Mouse (Mus musculus): Measurements from ENCODE around the gene Inca1. TPM values are rescaled to one million over a fixed set of nuclear protein-coding genes. Genes with fewer than 3 reads are reported as not detected.
A peak's percentile ranks its signal among the peaks of the same experiment; 100 is the strongest.

Gene Inca1
- polyA plus RNA-seq, 1 experiment from 2014 or later = 1.6 TPM

- H3K4me2 ChIP-seq = peak within 1 kb of the TSS; percentile 99
- peak within 1 kb of the TSS; percentile 86 for H3K4me3 ChIP-seq
- H3K27ac ChIP-seq = peak within 1 kb of the TSS; percentile 96
- no peaks in the 10 kb centered on the region for H3K9me3 ChIP-seq
- peak within 1 kb of the TSS; percentile 95 for H3K9ac ChIP-seq
- H3K36me3 ChIP-seq = peaks cover 65% of the 10 kb centered on the region
- WGBS = 0% methylated on average over 63 of the region's 63 CpGs
- no peaks in the 10 kb centered on the region for H3K27me3 ChIP-seq
- peak; percentile 92 for ATAC-seq (ENCODE audit: low FRiP score)
- H3K4me1 ChIP-seq (replicated peaks) = peaks cover 60% of the 10 kb centered on the region
These were observed 53.0 kb downstream of the Inca1 start, which contains the start of the genes Rnf167 and Slc25a11 for GRCm38 (mm10) chr11:70646691-70647650. Rnf167 (plus strand) TSS chr11:70647235. Slc25a11 (minus strand) TSS chr11:70647479.

DNA sequence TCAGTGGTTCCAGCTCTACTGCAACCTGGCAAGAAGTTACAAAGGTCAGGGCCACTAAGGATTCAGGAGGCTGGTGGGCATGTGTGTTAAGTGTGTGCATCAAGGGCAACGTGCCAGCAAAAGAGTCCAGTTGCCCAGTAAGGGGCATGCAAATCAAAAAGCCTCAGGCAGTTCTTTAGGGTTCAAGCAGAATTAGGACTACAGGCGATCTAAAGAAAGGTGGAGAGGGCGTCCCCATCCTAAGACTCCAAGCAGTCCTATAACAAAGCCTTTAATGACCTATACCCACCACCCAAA, 53.7 kb downstream of the Inca1 start:
- 23% methylated on average over 3 of the region's 3 CpGs for WGBS
- no peak; the same call in 1 of the 2 replicates for ATAC-seq (ENCODE audit: low FRiP score)
- peaks cover 57% of the 10 kb centered on the region for H3K36me3 ChIP-seq

GRCm38 (mm10) chr11:70645461-70646258, 54.3 kb downstream of the Inca1 start:
- WGBS = 90% methylated on average over 12 of the region's 12 CpGs
- ATAC-seq (ENCODE audit: low FRiP score) = no peak
- peak overlapping the region; percentile 95 for H3K9ac ChIP-seq
- peak overlapping the region; percentile 86 for H3K4me3 ChIP-seq
- H3K27ac ChIP-seq = peak overlapping the region; percentile 96; the same call in 1 of the 2 replicates
- no peaks in the 10 kb centered on the region for H3K27me3 ChIP-seq
- H3K9me3 ChIP-seq = no peaks in the 10 kb centered on the region
- H3K4me2 ChIP-seq = peak overlapping the region; percentile 90
- H3K36me3 ChIP-seq = peaks cover 51% of the 10 kb centered on the region
- peaks cover 49% of the 10 kb centered on the region for H3K4me1 ChIP-seq (replicated peaks)

More for the DNA sequence above, 53.7 kb downstream of the Inca1 start:
- peak overlapping the region; percentile 96 for H3K27ac ChIP-seq
- H3K9ac ChIP-seq = peak overlapping the region; percentile 95
- H3K9me3 ChIP-seq = no peaks in the 10 kb centered on the region
- peak overlapping the region; percentile 86 for H3K4me3 ChIP-seq
- H3K27me3 ChIP-seq = no peaks in the 10 kb centered on the region
- peak overlapping the region; percentile 90 for H3K4me2 ChIP-seq
- peaks cover 54% of the 10 kb centered on the region for H3K4me1 ChIP-seq (replicated peaks)

DNA sequence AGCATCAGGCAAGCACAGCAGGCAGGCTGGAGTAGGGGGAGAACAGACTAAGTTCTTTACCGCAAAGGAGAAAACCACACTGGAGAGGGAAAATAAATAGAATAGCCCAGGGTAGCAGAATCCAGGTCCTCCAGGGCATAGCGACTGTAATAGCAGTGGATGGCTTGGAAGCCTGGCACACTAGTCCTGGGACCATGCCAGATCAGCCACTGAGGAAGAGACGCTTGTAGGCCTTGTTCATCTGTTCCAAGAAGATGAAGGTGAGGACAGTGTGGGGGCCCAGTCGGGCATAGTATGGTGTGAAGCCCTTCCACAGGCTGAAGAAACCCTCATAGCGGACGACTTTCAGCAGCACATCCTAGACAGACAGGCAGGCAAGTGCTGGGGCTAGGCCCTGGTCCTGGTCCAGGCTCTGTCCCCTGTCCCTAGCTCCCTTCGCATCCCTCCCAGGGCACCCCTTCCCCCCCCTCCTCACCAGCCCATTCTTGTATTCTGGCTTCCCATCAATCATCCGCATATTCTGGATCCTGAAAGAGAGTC, 55.3 kb downstream of the Inca1 start:
- no peak overlapping the region for H3K4me3 ChIP-seq
- no peak overlapping the region for H3K27ac ChIP-seq
- H3K36me3 ChIP-seq = peaks cover 41% of the 10 kb centered on the region
- no peak overlapping the region for H3K4me2 ChIP-seq
- no peak for ATAC-seq (ENCODE audit: low FRiP score)
- no peaks in the 10 kb centered on the region for H3K27me3 ChIP-seq
- 95% methylated on average over 8 of the region's 8 CpGs for WGBS
- no peaks in the 10 kb centered on the region for H3K9me3 ChIP-seq
- peak overlapping the region; percentile 95; the same call in 1 of the 2 replicates for H3K9ac ChIP-seq
- peaks cover 42% of the 10 kb centered on the region for H3K4me1 ChIP-seq (replicated peaks)

GRCm38 (mm10) chr11:70643051-70643450, 56.9 kb downstream of the Inca1 start:
- ATAC-seq (ENCODE audit: low FRiP score) = no peak
- H3K27me3 ChIP-seq = 0 out of 2 replicates have a peak, but pooled peaks cover 3% of the 10 kb centered on the region
- no peak overlapping the region for H3K27ac ChIP-seq
- 92% methylated on average over 6 of the region's 6 CpGs for WGBS
- no peak overlapping the region for H3K4me3 ChIP-seq
- H3K4me2 ChIP-seq = no peak overlapping the region
- no peak overlapping the region for H3K9ac ChIP-seq
- H3K4me1 ChIP-seq (replicated peaks) = peaks cover 26% of the 10 kb centered on the region
- no peaks in the 10 kb centered on the region for H3K9me3 ChIP-seq
- peaks cover 33% of the 10 kb centered on the region for H3K36me3 ChIP-seq

- Histone ChIP-seq H3K27ac (no peak overlapping the region), H3K4me1 (replicated peaks) (peaks cover 19% of the 10 kb centered on the region), H3K36me3 (peaks cover 33% of the 10 kb centered on the region), H3K27me3 (0 out of 2 replicates have a peak, but pooled peaks cover 3% of the 10 kb centered on the region), H3K9ac (no peak overlapping the region), H3K4me3 (no peak overlapping the region), H3K9me3 (no peaks in the 10 kb centered on the region), H3K4me2 (no peak overlapping the region)
- ATAC-seq (ENCODE audit: low FRiP score) = no peak
- 89% methylated on average over 7 of the region's 7 CpGs for WGBS
These were observed 58.7 kb downstream of the Inca1 start for GRCm38 (mm10) chr11:70641241-70641640.

DNA sequence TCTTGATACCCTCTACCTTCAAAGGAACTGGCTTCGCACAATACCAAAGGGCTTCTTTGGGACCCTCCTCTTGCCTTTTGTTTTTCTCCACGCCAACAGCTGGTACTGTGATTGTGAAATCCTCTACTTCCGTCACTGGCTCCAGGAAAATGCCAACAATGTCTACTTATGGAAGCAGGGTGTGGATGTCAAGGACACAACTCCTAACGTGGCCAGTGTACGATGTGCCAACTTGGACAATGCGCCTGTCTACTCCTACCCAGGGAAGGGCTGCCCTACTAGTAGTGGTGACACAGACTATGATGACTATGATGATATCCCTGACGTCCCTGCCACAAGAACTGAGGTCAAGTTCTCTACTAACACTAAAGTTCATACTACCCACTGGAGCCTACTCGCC, 60.0 kb downstream of the Inca1 start:
- no peak for ATAC-seq (ENCODE audit: low FRiP score)
- H3K36me3 ChIP-seq = peaks cover 26% of the 10 kb centered on the region
- 86% methylated on average over 8 of the region's 8 CpGs for WGBS
- peaks cover 6% of the 10 kb centered on the region; the same call in 1 of the 2 replicates for H3K4me1 ChIP-seq (replicated peaks)
- no peaks in the 10 kb centered on the region for H3K9me3 ChIP-seq
- no peak overlapping the region for H3K4me3 ChIP-seq
- no peak overlapping the region for H3K27ac ChIP-seq
- H3K4me2 ChIP-seq = no peak overlapping the region
- 0 out of 2 replicates have a peak, but pooled peaks cover 3% of the 10 kb centered on the region for H3K27me3 ChIP-seq
- H3K9ac ChIP-seq = no peak overlapping the region

GRCm38 (mm10) chr11:70638714-70639278, 61.2 kb downstream of the Inca1 start, which contains the start of gene Gp1ba:
Gp1ba (plus strand) TSS chr11:70639122.
- ATAC-seq (ENCODE audit: low FRiP score) = no peak
- H3K4me3 ChIP-seq = no peak within 1 kb of the TSS
- WGBS = 58% methylated on average over 5 of the region's 5 CpGs

More at GRCm38 (mm10) chr11:70638714-70639278, 61.2 kb downstream of the Inca1 start, which contains the start of gene Gp1ba:
- H3K27me3 ChIP-seq = 0 out of 2 replicates have a peak, but pooled peaks cover 3% of the 10 kb centered on the region
- peaks cover 14% of the 10 kb centered on the region for H3K36me3 ChIP-seq
- no peak within 1 kb of the TSS for H3K27ac ChIP-seq
- H3K4me2 ChIP-seq = no peak within 1 kb of the TSS
- H3K9ac ChIP-seq = no peak within 1 kb of the TSS
- H3K4me1 ChIP-seq (replicated peaks) = no peaks in the 10 kb centered on the region
- no peaks in the 10 kb centered on the region for H3K9me3 ChIP-seq

Small RNA genes within 50 kb of the gene (microRNA-seq; reads per million reads assigned to microRNA genes)
- gene Mir6925 = not detected

Other genes with a start within 250 kb of the Inca1 start
- 43.2 and 45.5 TPM in 2 replicates for gene Med11, start 248.2 kb downstream of the Inca1 start, polyA plus RNA-seq (2015; fragmentation: Nextera tagmentation; extraction: Ambion mirVana)
- gene Zmynd15, start 240.7 kb downstream of the Inca1 start, polyA plus RNA-seq (2015; fragmentation: Nextera tagmentation; extraction: Ambion mirVana) = 0.45 and 0.98 TPM in 2 replicates
- 4.6 and 6.7 TPM in 2 replicates for gene Cxcl16, start 240.2 kb downstream of the Inca1 start, polyA plus RNA-seq (2015; fragmentation: Nextera tagmentation; extraction: Ambion mirVana)
- gene Tm4sf5, start 194.9 kb downstream of the Inca1 start, polyA plus RNA-seq (2015; fragmentation: Nextera tagmentation; extraction: Ambion mirVana) = 0.83 and 2.3 TPM in 2 replicates
- 0.31 TPM in 1 of 2 replicates, not detected in the other for gene Vmo1, start 185.5 kb downstream of the Inca1 start, polyA plus RNA-seq (2015; fragmentation: Nextera tagmentation; extraction: Ambion mirVana)
- 0.25 and 0.29 TPM in 2 replicates for gene Gltpd2, start 181.0 kb downstream of the Inca1 start, polyA plus RNA-seq (2015; fragmentation: Nextera tagmentation; extraction: Ambion mirVana)
- gene Psmb6, start 174.8 kb downstream of the Inca1 start, polyA plus RNA-seq (2015; fragmentation: Nextera tagmentation; extraction: Ambion mirVana) = 802 and 803 TPM in 2 replicates
- not detected in 2 replicates for gene Gm40193, start 167.2 kb downstream of the Inca1 start, polyA plus RNA-seq (2015; fragmentation: Nextera tagmentation; extraction: Ambion mirVana)
- gene Pld2, start 160.1 kb downstream of the Inca1 start, polyA plus RNA-seq (2015; fragmentation: Nextera tagmentation; extraction: Ambion mirVana) = 9.0 and 10.1 TPM in 2 replicates
- 14.2 and 15.3 TPM in 2 replicates for gene Mink1, start 137.3 kb downstream of the Inca1 start, polyA plus RNA-seq (2015; fragmentation: Nextera tagmentation; extraction: Ambion mirVana)
- gene 4930544D05Rik, start 84.3 kb downstream of the Inca1 start, polyA plus RNA-seq (2015; fragmentation: Nextera tagmentation; extraction: Ambion mirVana) = not detected in 2 replicates
- not detected in 2 replicates for gene Chrne, start 80.9 kb downstream of the Inca1 start, polyA plus RNA-seq (2015; fragmentation: Nextera tagmentation; extraction: Ambion mirVana)
- gene Gp1ba, start 61.0 kb downstream of the Inca1 start, polyA plus RNA-seq (2015; fragmentation: Nextera tagmentation; extraction: Ambion mirVana) = 0.16 and 0.21 TPM in 2 replicates
- 109 TPM in 2 replicates for gene Rnf167, start 52.9 kb downstream of the Inca1 start, polyA plus RNA-seq (2015; fragmentation: Nextera tagmentation; extraction: Ambion mirVana)
- 159 and 173 TPM in 2 replicates for gene Slc25a11, start 52.7 kb downstream of the Inca1 start, polyA plus RNA-seq (2015; fragmentation: Nextera tagmentation; extraction: Ambion mirVana)
- gene Pfn1, start 45.5 kb downstream of the Inca1 start, polyA plus RNA-seq (2015; fragmentation: Nextera tagmentation; extraction: Ambion mirVana) = 851 and 865 TPM in 2 replicates
- 7.1 and 9.2 TPM in 2 replicates for gene Eno3, start 43.0 kb downstream of the Inca1 start, polyA plus RNA-seq (2015; fragmentation: Nextera tagmentation; extraction: Ambion mirVana)
- gene Spag7, start 30.7 kb downstream of the Inca1 start, polyA plus RNA-seq (2015; fragmentation: Nextera tagmentation; extraction: Ambion mirVana) = 162 and 169 TPM in 2 replicates
- gene Camta2, start 12.1 kb downstream of the Inca1 start, polyA plus RNA-seq (2015; fragmentation: Nextera tagmentation; extraction: Ambion mirVana) = 15.2 and 15.3 TPM in 2 replicates
- 1.5 and 1.7 TPM in 2 replicates for gene Kif1c, start 393 bp upstream of the Inca1 start, polyA plus RNA-seq (2015; fragmentation: Nextera tagmentation; extraction: Ambion mirVana)
- 14.2 and 15.0 TPM in 2 replicates for gene Zfp3, start 64.1 kb upstream of the Inca1 start, polyA plus RNA-seq (2015; fragmentation: Nextera tagmentation; extraction: Ambion mirVana)
- gene Scimp, start 112.4 kb upstream of the Inca1 start, polyA plus RNA-seq (2015; fragmentation: Nextera tagmentation; extraction: Ambion mirVana) = 0.30 TPM in 1 of 2 replicates, not detected in the other
- 83.1 and 87.5 TPM in 2 replicates for gene Rabep1, start 144.6 kb upstream of the Inca1 start, polyA plus RNA-seq (2015; fragmentation: Nextera tagmentation; extraction: Ambion mirVana)